Mouse (Mus musculus): Measurements from ENCODE around the gene Acvr2b.

Gene Acvr2b

DNA sequence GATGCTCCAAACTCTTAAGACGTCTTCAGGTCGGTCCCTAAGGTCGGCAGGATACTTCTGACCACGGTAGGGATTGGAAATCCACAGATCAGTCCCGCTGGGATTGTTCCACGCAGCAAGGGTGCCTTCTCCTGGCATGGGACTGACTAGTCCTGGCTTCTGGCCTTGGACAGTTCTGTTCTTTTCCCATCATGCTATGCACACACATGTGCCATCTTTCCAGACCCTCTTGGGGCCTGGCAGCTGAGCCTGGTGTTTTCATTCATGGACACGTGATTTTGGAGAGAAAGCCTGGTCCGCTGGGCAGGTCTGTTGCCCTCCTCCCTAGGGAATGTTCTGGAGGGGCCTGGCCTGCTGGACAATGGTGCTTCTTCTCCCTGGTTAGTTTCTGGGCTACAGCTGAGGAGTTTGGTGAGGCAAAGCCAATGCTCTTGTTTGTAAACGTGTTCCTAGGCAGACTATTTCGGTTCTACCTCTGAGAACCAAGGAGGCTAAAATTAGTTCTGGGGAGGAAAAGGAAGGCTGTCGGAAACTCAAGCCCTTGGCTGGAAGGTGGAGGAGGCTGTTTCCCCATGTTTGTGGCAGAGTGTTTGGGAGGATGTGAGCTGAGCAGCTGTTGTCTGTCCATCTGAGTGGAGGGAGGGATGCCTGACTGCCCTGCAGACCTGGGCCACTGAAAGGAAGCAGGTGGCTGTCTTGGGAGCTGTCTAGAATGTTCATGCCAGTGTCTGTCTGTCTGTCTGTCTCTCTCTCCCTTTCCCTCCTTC, 7.2 kb downstream of the Acvr2b start:
- no peak for DNase-seq (ENCODE audit: low spot score)

DNA sequence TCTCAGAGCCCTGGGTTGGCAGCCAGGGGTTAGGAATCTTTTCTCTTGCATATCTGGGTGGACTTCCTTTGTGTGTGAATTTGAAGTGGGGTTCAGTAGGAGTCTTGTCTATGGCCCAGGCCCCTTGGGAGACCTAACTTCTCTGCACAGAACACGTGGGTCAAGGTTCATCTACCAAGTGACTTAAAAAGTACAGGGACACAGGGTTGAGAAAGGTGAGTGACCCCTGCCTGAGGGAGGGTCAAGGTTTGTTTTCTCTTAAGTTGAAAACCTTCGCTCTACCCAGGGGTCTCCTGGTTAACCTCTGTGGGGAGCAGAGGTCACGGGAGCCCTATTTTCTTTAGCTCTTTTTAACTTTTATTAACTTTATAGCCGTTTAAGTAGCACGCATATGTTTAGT, 7.9 kb downstream of the Acvr2b start:
- DNase-seq (ENCODE audit: low spot score), result no peak

DNA sequence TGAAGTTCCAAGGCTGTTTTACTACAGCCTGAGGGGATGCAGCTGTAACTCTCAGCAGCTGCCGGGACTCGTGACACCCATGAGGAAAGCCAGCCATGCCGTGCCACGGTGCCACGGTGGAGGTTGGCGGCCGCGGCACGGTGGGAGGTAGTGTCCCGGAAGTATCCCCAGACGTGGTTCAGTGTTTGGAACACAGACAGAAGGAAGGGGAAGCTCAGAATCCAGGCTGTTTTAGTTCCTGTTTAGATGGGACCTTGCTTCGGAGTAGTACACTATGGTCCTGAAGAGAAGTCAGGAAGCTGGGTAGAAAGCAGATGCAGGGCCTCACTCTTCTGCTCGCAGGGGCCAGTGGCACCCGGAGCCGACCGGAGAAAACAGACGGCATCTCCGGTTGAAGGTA, 16.1 kb downstream of the Acvr2b start:
- DNase-seq (ENCODE audit: low spot score), result no peak

DNA sequence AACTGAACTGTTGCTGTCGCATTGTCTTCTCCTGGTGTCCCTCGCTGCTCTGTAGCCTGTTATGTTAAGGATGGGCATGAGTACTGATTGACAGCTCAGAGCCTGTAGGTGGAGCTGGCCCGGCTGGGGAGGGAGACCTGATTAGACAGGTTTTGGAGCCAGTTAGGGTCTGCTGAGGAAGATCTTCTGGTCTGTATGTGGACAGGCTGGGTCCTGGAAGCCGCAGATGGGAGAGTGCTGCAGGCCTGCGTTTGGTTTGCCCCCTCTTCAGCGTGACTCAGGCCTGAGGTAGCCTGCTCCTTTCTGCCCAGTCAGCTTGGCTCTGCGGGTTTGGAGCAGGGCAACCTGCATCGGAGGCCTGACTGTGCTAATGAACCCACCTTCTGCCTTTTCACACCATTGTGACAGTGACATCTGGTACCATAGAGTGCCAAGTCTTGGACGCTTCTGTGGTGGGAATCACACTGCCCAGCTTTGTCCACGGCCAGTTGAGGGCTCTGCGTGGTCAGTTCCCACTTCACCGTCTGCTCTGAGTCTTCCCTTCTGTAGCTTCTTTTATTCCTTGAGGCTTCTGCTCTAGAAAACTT, 18.0 kb downstream of the Acvr2b start:
- no peak for DNase-seq (ENCODE audit: low spot score)

DNA sequence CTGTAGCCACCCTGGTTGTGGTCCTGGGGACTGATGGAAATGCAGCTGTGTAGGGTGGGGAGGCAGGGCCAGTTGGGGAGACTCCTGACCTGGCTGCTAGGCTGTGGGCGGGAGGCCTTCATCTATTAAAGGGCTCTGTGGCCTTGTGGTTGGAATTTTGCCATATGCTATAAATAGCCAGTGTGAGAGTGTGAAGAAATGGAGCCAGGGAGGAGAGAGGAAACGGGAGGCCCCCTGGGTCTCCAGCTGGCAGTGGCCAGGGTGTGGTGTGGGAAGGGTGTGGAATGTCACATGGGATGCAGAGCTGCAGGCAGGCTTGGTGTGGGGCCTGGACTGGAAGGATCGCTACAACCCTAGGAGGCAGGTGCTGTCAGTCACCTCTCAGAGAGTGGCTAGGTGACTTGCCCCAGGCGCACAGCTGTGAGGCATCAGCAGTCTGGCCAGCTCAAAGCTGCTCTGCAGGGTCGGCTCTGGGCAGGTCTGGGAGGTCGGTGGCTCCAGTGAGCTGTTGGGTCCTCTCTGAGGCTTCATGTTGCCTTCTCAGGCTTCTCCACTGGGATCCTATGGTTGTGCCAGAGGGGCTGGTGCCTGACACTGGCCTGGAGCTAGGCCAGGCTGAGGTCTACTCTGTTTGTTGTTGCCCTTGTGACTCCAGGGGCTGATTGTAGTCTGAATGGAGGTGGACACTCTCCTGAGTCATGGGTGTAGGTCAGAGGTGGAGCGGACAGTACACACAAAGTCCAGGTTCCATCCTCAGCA, 23.5 kb downstream of the Acvr2b start:
- DNase-seq (ENCODE audit: low spot score), result no peak

DNA sequence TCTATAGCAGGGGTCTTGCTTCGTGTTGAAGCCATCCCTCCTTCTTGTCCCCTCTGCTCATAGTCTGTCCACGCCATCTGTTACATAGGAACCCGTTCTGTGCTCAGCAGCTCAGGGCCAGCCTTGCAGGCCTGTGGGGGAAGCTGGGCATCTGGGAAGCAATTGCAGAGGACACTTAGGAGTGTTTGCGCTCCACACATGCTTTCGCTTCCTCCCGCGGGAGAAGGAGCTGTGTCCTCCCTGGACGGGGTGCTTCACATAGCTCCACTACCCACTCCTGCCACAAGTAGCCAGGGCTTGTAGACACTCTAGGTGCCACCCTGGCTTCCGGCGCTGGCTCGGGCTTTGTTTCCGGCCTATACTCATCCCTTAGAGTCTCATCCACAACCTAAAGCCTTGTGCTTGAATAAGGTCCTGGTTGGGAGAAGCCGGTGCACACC, 24.1 kb downstream of the Acvr2b start:
- DNase-seq (ENCODE audit: low spot score), result no peak

DNA sequence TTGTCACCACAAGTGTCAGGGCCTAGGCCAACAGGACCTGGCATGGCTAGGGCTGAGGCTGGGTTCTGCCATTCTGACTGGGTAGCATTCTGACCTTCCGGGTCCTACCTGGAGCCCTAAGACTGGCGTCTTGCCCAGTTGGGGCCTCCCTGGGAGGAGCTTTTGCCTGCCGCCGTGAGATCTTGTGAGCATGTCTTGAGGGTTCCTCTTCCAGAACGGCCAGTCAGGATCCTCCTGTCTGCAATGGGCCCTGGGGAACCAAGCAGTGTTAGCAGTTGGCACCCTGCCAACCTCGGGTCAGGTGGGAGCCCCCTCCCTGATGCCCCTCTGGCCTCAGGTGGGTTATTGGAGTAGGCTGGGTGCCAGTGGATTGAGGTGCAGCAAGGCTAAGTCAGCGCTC, 24.6 kb downstream of the Acvr2b start:
- no peak for DNase-seq (ENCODE audit: low spot score)

DNA sequence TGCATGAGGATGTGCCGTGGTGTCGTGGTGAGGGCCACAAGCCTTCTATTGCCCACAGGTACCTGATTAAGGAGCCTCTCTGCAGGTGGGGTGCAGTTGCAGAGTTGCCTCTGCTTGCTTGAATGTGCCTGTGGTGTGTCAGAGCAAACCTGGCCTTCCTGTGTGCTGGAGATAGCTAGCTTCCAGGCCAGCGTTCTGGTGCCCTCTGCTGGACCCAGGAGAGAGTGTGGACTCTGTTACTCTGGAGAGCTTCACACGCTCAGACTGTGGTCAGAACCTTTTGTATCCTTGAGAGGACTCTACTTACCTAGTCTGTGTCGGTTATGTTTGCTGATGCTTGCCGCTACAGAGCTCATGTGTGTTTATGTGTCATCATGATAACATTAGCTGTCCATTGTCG, 28.4 kb downstream of the Acvr2b start:
- peak; percentile 72 for DNase-seq (ENCODE audit: low spot score)

DNA sequence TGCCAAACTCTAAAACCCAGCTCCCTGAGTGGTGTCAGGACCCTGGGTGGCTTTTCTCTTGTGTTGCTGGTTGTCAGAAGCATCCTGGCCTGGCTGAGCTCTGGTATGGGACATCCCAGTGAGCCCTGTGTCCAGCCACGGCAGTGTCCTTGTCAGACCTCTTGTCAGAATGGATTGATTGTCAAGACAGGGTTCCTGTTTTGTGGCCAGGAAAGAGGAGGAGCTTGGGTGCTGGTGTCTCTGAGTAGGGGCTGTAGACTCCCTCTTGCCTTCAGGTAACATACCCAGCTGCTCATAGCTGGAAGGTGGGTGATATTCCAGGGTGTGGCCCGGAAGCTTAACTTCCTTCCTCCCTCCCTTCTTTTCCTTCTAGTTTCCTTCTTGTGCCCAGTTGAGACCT, 33.9 kb downstream of the Acvr2b start:
- no peak for DNase-seq (ENCODE audit: low spot score)

DNA sequence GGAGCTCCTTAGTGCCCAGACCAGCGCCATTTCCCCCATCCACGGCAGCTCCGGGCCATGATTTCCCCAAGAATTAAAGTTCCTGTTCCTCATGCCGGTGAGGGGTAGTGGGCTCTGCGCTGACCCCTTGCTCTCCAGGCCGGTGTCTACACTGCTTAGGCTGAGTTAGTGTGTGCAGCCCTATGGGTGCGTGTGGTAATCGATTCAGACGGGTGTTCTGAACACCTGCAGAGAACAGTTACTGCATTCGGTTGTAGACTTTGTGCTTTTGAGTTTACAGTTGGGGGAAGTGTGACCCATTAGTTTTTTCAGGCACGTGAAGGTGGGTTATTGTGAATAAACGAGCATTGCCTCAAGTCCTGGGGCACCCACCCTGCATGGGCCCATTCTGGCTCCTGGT, 36.1 kb downstream of the Acvr2b start:
- no peak for DNase-seq (ENCODE audit: low spot score)

DNA sequence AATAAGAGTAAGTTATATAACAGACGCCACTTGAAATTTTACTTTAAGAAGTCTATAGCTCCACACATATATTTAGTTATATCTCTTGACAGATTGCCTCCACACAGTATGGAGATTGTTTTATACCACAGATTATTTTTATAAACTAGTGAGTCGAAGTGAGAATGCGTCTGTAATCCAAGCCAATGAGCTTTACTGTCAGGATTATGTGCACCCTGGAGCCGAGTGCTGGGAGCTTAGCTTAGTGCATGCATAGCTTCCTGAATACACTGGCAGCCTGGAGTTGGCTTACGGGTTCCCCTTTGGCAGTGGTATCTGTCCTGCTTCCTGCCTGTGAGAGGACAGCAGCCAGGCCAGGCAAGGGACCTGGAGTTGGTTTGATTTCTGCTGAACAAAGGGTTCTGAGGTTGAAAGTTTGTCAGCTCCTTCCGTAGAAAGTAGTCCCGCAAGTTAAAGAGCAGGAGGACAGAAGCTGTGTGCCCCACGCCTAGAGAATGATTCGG, 36.6 kb downstream of the Acvr2b start:
- DNase-seq (ENCODE audit: low spot score), result no peak

DNA sequence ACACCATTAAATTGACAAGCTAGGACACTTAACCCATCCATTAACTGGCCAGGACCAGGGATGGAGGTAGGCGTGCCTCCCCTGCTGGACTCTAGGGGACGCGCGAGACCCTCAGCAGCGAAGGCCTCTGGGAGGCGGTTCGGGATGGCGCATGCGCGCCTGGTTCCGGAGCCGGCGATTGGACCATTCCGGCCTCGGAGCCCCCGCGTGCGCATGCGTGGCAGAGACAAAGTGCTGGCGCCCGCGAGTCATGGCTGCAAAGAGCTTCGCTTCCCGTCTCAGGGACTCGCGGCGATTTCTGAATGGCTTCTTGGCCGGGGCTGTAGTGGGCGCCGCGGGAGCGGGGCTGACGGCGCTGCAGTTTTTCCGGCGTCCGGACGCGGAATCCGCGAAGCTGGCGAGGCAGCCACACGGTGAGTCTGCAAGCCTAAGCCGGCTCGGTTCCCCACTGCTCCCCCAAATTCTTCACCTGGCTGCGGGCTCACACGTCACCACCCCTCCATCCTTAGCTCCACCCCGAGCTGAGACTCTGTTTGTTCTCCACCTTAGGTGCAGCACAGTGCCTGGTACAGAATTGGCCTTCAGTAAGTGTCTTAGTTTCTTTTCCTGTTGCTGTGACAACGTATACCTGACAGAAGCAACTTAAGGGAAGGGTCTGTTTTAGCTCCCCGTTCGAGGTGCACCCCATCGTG, 43.0 kb downstream of the Acvr2b start, which contains the start of gene Exog:
Exog (plus strand) TSS at position 206 of the 692 bp plus-strand sequence.
- DNase-seq (ENCODE audit: low spot score), result peak; percentile 99

DNA sequence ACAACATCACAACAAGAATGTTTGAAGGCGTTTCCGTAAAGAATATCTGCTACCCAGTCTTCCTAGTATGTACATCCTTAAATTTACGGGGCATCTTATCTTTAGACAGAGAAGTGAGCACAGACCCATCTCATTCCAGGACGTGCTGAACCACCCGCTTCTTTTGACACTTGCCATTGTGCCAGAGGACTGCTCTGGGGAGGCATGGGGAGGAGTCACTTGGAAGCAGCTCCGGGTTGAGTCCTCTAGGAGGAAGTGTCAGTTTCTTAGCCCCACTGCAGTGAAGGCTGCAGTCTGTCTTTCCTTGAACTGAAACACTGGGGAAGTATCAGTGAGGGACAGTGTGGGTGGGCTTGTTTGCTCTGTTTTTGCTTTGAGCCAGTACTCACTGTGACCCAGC, 43.8 kb downstream of the Acvr2b start:
- DNase-seq (ENCODE audit: low spot score), result no peak

DNA sequence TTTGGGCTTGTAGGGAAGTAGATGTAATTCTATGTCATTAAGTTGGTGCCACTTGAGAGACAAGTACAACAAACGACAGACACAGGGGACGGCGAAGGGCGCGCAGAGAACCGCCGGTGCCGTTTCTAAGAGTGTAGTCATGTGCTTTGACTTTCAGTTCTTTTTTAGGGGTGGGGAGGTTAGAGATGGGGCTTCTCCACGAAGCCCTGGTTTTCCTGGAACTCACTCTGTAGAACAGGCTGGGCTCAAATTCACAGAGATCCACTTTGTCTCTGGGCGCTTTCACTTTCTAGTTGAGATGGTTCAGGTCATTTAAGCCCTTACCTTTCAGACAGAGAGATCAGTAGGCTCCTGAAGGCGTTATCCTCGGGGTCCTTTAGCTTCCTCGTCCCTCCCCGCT, 54.0 kb downstream of the Acvr2b start:
- DNase-seq (ENCODE audit: low spot score), result no peak

DNA sequence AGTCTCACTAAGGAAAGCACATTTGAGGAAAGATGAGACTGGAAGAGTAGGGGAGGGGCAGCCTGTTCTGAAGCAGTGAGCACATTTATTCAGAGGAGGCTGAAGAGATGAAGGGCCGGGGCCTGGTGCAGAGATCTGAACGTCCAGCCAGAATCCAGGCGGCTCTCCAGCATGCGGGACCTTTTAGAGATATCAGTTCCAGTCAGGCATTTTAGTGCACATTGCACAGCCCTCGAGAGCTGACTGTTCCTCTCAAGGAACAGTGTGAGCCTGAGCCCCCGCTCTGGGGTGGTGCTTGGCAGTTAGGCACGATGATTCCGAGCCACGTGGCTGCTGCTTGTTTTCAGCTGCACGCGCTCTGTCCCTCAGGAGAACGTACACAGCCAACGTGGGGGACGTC, 55.2 kb downstream of the Acvr2b start:
- DNase-seq (ENCODE audit: low spot score), result no peak

DNA sequence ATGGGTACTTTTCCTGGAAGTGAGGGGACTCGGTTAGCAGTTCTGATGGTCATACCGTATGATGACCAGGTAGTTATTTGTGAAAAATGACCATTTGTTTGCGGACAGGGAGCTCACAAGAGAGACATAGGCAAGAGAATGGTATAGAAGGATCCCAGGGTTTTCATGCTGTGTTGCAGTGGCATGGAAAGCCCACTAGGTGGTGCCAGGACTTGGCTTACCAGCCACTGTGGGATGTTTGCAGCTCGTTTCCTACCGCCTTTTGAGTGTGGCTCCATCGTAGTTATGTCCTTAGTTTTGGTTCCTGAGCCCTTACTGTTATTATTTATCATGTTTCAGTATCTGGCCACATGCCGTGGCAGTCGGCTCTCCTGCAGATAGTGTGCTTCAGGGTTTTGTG, 58.5 kb downstream of the Acvr2b start:
- peak; percentile 30 for DNase-seq (ENCODE audit: low spot score)

DNA sequence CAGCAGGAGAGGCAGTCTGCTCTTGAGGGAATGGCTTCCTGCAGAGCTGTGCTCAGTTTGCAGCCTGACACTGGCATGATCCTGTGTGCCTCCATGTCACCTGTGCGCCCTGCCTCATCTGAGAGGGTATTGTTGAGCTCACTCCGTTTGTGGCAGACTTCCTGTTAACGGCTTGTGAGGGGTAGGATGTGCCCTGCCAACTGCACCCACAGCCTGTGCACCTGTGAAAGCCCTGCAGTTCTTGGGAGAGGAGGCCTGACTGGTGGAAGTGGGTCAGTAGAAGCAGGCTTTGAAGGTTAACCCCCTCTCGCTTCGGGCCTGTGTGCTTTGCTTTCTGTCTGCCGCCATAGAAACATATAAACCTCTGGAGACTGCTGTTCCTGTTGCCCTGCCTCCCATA, 63.1 kb downstream of the Acvr2b start:
- no peak for DNase-seq (ENCODE audit: low spot score)

DNA sequence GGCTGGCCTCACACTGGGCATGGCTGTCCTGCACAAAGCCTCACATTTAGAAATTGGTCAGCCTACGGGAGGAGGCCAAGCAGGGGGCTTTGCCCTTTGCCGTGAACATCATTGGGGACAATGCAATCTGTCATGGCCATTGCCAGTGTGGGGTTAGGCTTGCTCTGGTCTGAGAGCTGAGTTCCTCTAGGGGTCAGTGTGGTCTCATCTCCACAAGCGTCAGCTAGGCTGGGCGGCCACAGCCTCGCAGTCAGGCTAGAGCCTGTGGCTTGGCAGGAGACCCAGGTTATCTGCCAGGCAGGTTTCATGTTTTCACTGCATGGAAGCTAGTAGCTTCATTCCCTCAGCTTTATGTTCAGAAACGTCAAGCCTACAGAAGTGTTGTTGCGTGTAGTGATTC, 63.7 kb downstream of the Acvr2b start:
- no peak for DNase-seq (ENCODE audit: low spot score)

DNA sequence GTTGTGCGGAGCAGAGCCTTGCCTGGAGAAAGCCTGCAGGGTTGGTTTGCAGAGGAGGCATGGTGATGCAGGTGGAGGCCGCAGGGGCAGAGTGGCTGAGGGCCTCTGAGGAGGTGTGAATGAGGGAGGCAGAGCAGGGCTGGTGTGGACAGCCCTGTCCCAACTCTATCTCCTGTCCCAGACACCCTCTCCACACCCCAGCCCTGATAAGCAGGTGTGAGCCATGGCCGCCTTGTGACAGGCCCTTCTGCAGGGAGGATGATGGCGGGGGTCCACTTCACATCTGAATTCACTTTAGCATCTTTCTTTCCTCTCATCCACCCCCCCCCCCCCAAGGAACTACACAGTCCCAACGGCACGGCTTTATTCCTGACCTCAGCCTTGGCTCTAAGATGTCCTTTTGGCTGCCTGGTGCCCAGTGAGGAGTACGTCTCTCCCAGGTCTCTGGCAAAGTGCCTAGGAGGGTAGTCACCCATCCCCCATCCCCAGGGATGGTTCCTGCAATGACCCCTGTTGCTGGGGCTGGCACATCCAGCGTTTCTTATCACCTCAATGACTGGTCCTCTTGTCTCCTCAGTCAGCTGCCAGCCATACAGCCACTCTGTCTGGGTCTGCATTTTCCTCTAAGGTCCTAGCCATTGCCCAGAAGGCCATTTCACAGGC, 67.9 kb downstream of the Acvr2b start:
- no peak for DNase-seq (ENCODE audit: low spot score)

DNA sequence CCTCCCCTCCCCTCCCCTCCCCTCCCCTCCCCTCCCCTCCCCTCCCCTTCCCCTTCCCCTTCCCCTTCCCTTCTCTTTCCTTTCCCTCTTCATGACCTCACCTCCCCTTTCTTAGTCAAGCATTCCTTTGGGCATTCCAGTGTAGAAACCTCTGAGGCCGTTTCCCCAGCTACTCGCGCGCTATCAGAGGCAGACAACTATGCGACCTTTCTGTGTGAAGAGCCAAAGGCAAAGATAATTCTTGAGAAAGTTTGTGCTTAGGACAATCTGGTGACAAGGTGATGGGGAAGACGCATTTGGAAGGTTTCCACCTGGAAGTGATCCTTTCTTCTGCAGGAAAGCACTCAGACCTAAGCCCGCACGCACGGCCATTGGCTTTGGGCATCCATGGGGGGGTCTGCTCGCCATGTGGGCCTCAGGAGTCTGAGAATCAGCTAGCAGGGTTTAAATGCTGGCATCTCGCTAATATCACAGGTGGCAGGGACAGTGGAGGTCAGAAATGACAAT, 70.5 kb downstream of the Acvr2b start:
- no peak for DNase-seq (ENCODE audit: low spot score)

DNA sequence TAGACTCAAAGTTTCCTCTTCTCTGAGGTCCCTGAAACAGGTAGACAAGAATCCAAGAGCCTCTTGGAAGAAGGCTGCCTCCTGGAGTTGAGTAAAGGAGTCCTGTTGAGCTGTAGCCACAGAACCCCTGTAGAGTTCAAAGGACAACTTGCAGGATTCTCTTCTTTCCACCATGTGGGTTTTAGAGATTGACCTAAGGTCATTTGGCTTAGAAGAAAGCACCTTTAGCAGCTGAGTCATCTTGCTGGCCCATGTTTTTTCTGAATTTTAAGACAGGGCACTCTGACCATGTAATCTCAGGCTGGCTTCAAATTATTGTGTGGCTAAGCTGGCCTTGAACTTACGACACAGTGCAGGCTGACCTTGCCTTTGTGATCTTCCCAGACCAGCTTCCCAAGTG, 71.1 kb downstream of the Acvr2b start:
- no peak for DNase-seq (ENCODE audit: low spot score)
